Mouse (Mus musculus): ENCODE results near the gene Card9. TPM values are rescaled to one million over a fixed set of nuclear protein-coding genes. Genes with fewer than 3 reads are reported as not detected.
"Not testable (repeated sequence)": the region's sequence is repeated elsewhere in the genome, so short reads cannot be mapped to it uniquely, and the experiment has no call there.

Card9 gene
- polyA plus RNA-seq, 1 experiment = 81.2 TPM

GRCm38 (mm10) chr2:26391617-26392016 is 30.9 kb upstream of the Card9 start:
- Histone ChIP-seq H3K4me1 (peaks cover 59% of the 10 kb centered on the region), H3K9me3 (no peaks in the 10 kb centered on the region), H3K4me3 (replicated peaks) (no peak overlapping the region), H3K27me3 (replicated peaks) (no peaks in the 10 kb centered on the region), H3K36me3 (replicated peaks; ENCODE audit: low read length) (peaks cover 78% of the 10 kb centered on the region)
- TF ChIP-seq GATA1 (IDR thresholded peaks at IDR 0.05; ENCODE audit: borderline replicate concordance, low read length) = no peak
- TF ChIP-seq FLI1 (IDR thresholded peaks at IDR 0.05; ENCODE audit: low read length) = no peak

GRCm38 (mm10) chr2:26390954-26391353 is 30.2 kb upstream of the Card9 start:
- Histone ChIP-seq H3K9me3 (no peaks in the 10 kb centered on the region), H3K27me3 (replicated peaks) (no peaks in the 10 kb centered on the region), H3K36me3 (replicated peaks; ENCODE audit: low read length) (peaks cover 78% of the 10 kb centered on the region), H3K4me3 (replicated peaks) (peak overlapping the region; percentile 7), H3K4me1 (peaks cover 60% of the 10 kb centered on the region)
- no peak for TF ChIP-seq GATA1 (IDR thresholded peaks at IDR 0.05; ENCODE audit: borderline replicate concordance, low read length)
- no peak for TF ChIP-seq FLI1 (IDR thresholded peaks at IDR 0.05; ENCODE audit: low read length)

GRCm38 (mm10) chr2:26389154-26389690 is 28.5 kb upstream of the Card9 start, which contains the start of the genes Entr1 and Pmpca:
Entr1 (minus strand) TSS chr2:26389316.
Pmpca (plus strand) TSS chr2:26389339.
- Histone ChIP-seq H3K4me1 (peaks cover 60% of the 10 kb centered on the region), H3K9me3 (no peaks in the 10 kb centered on the region), H3K36me3 (replicated peaks; ENCODE audit: low read length) (peaks cover 78% of the 10 kb centered on the region), H3K4me3 (replicated peaks) (peak within 1 kb of the TSS; percentile 94), H3K27me3 (replicated peaks) (no peaks in the 10 kb centered on the region)
- TF ChIP-seq FLI1 (IDR thresholded peaks at IDR 0.05; ENCODE audit: low read length) (peak; percentile 91), GATA1 (IDR thresholded peaks at IDR 0.05; ENCODE audit: borderline replicate concordance, low read length) (no peak)

GRCm38 (mm10) chr2:26388682-26389153 is 28.0 kb upstream of the Card9 start:
- TF ChIP-seq GATA1 (IDR thresholded peaks at IDR 0.05; ENCODE audit: borderline replicate concordance, low read length) = no peak
- Histone ChIP-seq H3K9me3 (no peaks in the 10 kb centered on the region), H3K4me3 (replicated peaks) (peak overlapping the region; percentile 94), H3K4me1 (peaks cover 60% of the 10 kb centered on the region), H3K27me3 (replicated peaks) (no peaks in the 10 kb centered on the region), H3K36me3 (replicated peaks; ENCODE audit: low read length) (peaks cover 78% of the 10 kb centered on the region)

- H3K36me3 ChIP-seq (replicated peaks; ENCODE audit: low read length) = peaks cover 78% of the 10 kb centered on the region
- TF ChIP-seq GATA1 (IDR thresholded peaks at IDR 0.05; ENCODE audit: borderline replicate concordance, low read length) (no peak), FLI1 (IDR thresholded peaks at IDR 0.05; ENCODE audit: low read length) (no peak)
- H3K4me1 ChIP-seq = peaks cover 52% of the 10 kb centered on the region
Observed at GRCm38 (mm10) chr2:26387713-26388112, 27.0 kb upstream of the Card9 start.

GRCm38 (mm10) chr2:26380871-26381270 is 20.2 kb upstream of the Card9 start:
- peaks cover 20% of the 10 kb centered on the region for H3K4me1 ChIP-seq
- H3K4me3 ChIP-seq (replicated peaks) = peak overlapping the region; percentile 99
- H3K36me3 ChIP-seq (replicated peaks; ENCODE audit: low read length) = peaks cover 76% of the 10 kb centered on the region
- H3K27me3 ChIP-seq (replicated peaks); H3K9me3 ChIP-seq: not testable (repeated sequence)

More at GRCm38 (mm10) chr2:26387713-26388112, 27.0 kb upstream of the Card9 start:
- Histone ChIP-seq H3K27me3 (replicated peaks) (no peaks in the 10 kb centered on the region), H3K9me3 (no peaks in the 10 kb centered on the region), H3K4me3 (replicated peaks) (peak overlapping the region; percentile 84)

GRCm38 (mm10) chr2:26380131-26380771 is 19.5 kb upstream of the Card9 start, which contains the start of gene Snapc4:
Snapc4 (minus strand) TSS chr2:26380653.
- H3K4me3 ChIP-seq (replicated peaks) = peak within 1 kb of the TSS; percentile 99
- H3K36me3 ChIP-seq (replicated peaks; ENCODE audit: low read length) = peaks cover 76% of the 10 kb centered on the region
- TF ChIP-seq GATA1 (IDR thresholded peaks at IDR 0.05; ENCODE audit: borderline replicate concordance, low read length) (no peak), FLI1 (IDR thresholded peaks at IDR 0.05; ENCODE audit: low read length) (peak; percentile 46; the same call in 1 of the 2 replicates)
- H3K27me3 ChIP-seq (replicated peaks) = no peaks in the 10 kb centered on the region
- peaks cover 26% of the 10 kb centered on the region for H3K4me1 ChIP-seq
- no peaks in the 10 kb centered on the region for H3K9me3 ChIP-seq

- Histone ChIP-seq H3K9me3 (no peaks in the 10 kb centered on the region), H3K4me3 (replicated peaks) (no peak overlapping the region), H3K36me3 (replicated peaks; ENCODE audit: low read length) (peaks cover 100% of the 10 kb centered on the region), H3K4me1 (peaks cover 15% of the 10 kb centered on the region), H3K27me3 (replicated peaks) (no peaks in the 10 kb centered on the region)
- no peak for TF ChIP-seq GATA1 (IDR thresholded peaks at IDR 0.05; ENCODE audit: borderline replicate concordance, low read length)
- TF ChIP-seq FLI1 (IDR thresholded peaks at IDR 0.05; ENCODE audit: low read length) = no peak
Observed at GRCm38 (mm10) chr2:26372396-26372795, 11.7 kb upstream of the Card9 start.

GRCm38 (mm10) chr2:26368572-26368971 is 7.9 kb upstream of the Card9 start:
- Histone ChIP-seq H3K4me3 (replicated peaks) (no peak overlapping the region), H3K4me1 (peaks cover 18% of the 10 kb centered on the region), H3K36me3 (replicated peaks; ENCODE audit: low read length) (peaks cover 100% of the 10 kb centered on the region), H3K9me3 (no peaks in the 10 kb centered on the region), H3K27me3 (replicated peaks) (no peaks in the 10 kb centered on the region)
- no peak for TF ChIP-seq GATA1 (IDR thresholded peaks at IDR 0.05; ENCODE audit: borderline replicate concordance, low read length)

- Histone ChIP-seq H3K4me1 (peaks cover 22% of the 10 kb centered on the region), H3K36me3 (replicated peaks; ENCODE audit: low read length) (peaks cover 100% of the 10 kb centered on the region), H3K4me3 (replicated peaks) (no peak overlapping the region), H3K9me3 (no peaks in the 10 kb centered on the region), H3K27me3 (replicated peaks) (no peaks in the 10 kb centered on the region)
- TF ChIP-seq GATA1 (IDR thresholded peaks at IDR 0.05; ENCODE audit: borderline replicate concordance, low read length) (no peak), FLI1 (IDR thresholded peaks at IDR 0.05; ENCODE audit: low read length) (no peak)
Observed at GRCm38 (mm10) chr2:26367911-26368310, 7.2 kb upstream of the Card9 start.
